Mouse (Mus musculus): ENCODE measurements around the gene Gm16253. TPM values are rescaled to one million over a fixed set of nuclear protein-coding genes. Genes with fewer than 3 reads are reported as not detected.

Gm16253 gene
- polyA plus RNA-seq, 1 experiment from 2014 or later: 1.3 TPM

GRCm38 (mm10) chr3:96617941-96618340, 41.2 kb downstream of the Gm16253 start:
- Histone ChIP-seq H3K27me3 (ENCODE audit: control insufficient read depth, insufficient read depth, low read length) (no peaks in the 10 kb centered on the region), H3K4me3 (ENCODE audit: low read length) (no peak overlapping the region), H3K9ac (ENCODE audit: low read length) (no peak overlapping the region), H3K36me3 (ENCODE audit: control insufficient read depth, insufficient read depth) (peaks cover 37% of the 10 kb centered on the region), H3K4me1 (ENCODE audit: control insufficient read depth, insufficient read depth, low read length) (no peaks in the 10 kb centered on the region), H3K27ac (ENCODE audit: low read length) (no peak overlapping the region), H3K4me2 (ENCODE audit: low read depth, low read length) (no peak overlapping the region), H3K9me3 (replicated peaks; ENCODE audit: control insufficient read depth, low read length) (no peaks in the 10 kb centered on the region)
- 86% methylated on average over 3 of the region's 3 CpGs for WGBS
- ATAC-seq (replicated peaks; ENCODE audit: extremely low read depth, insufficient read depth, low FRiP score): no peak

GRCm38 (mm10) chr3:96623201-96623600, 46.4 kb downstream of the Gm16253 start:
- no peak overlapping the region for H3K4me2 ChIP-seq (ENCODE audit: low read depth, low read length)
- ATAC-seq (replicated peaks; ENCODE audit: extremely low read depth, insufficient read depth, low FRiP score): no peak
- no peaks in the 10 kb centered on the region for H3K27me3 ChIP-seq (ENCODE audit: control insufficient read depth, insufficient read depth, low read length)
- peaks cover 30% of the 10 kb centered on the region for H3K36me3 ChIP-seq (ENCODE audit: control insufficient read depth, insufficient read depth)
- no peak overlapping the region for H3K9ac ChIP-seq (ENCODE audit: low read length)
- H3K27ac ChIP-seq (ENCODE audit: low read length): no peak overlapping the region
- H3K9me3 ChIP-seq (replicated peaks; ENCODE audit: control insufficient read depth, low read length): no peaks in the 10 kb centered on the region
- 87% methylated on average over 4 of the region's 4 CpGs for WGBS
- H3K4me3 ChIP-seq (ENCODE audit: low read length): no peak overlapping the region
- no peaks in the 10 kb centered on the region for H3K4me1 ChIP-seq (ENCODE audit: control insufficient read depth, insufficient read depth, low read length)

DNA sequence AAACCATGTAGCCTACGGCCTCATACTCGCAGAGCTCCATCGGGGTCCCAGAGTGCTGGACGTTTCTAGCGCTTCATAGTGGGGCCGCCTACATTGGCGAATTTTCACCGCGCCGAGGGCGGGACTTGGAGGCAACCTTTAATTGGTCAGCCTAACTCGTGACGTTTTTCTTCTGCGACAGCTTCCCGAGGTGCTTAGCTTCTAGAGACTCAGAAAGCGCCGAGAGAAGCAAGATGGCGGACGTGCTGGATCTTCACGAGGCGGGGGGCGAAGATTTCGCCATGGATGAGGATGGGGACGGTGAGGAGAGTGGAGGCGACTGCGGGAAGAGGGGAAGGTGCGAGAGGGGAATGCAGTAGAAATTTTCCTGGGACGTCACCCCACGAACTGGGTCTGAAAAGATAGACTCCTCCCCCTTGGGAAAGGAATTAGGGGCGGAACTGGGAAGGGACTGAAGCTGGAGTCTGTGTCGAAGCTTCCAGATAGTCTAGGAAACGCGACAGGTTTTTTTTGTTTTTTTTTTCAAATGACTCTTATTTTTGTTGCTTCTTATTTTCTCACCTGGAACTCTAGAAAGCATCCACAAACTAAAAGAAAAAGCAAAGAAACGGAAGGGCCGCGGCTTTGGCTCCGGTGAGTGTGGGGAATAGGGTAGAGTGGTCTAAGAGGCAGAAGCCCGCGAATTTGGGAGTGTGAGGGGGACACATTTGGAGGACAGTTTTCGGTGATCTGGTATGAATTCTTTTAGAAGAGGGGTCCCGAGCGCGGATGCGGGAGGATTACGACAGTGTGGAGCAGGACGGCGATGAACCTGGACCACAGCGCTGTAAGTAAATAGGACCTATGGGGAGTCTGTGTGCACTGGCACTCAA, 53.2 kb downstream of the Gm16253 start, which contains the start of gene Rbm8a:
Rbm8a (plus strand) TSS at position 205 of the 872 bp plus-strand sequence.
- peak within 1 kb of the TSS; percentile 83 for H3K9ac ChIP-seq (ENCODE audit: low read length)
- no peaks in the 10 kb centered on the region for H3K9me3 ChIP-seq (replicated peaks; ENCODE audit: control insufficient read depth, low read length)
- H3K4me1 ChIP-seq (ENCODE audit: control insufficient read depth, insufficient read depth, low read length): peaks cover 18% of the 10 kb centered on the region
- ATAC-seq (replicated peaks; ENCODE audit: extremely low read depth, insufficient read depth, low FRiP score): peak; percentile 90
- H3K27ac ChIP-seq (ENCODE audit: low read length): peak within 1 kb of the TSS; percentile 79
- H3K4me2 ChIP-seq (ENCODE audit: low read depth, low read length): peak within 1 kb of the TSS; percentile 85
- H3K4me3 ChIP-seq (ENCODE audit: low read length): peak within 1 kb of the TSS; percentile 62
- no peaks in the 10 kb centered on the region for H3K27me3 ChIP-seq (ENCODE audit: control insufficient read depth, insufficient read depth, low read length)
- under 1% methylated on average over 48 of the region's 48 CpGs for WGBS
- H3K36me3 ChIP-seq (ENCODE audit: control insufficient read depth, insufficient read depth): peaks cover 10% of the 10 kb centered on the region

Other genes with a start within 250 kb of the Gm16253 start
- gene BC107364, start 124.7 kb upstream of the Gm16253 start, polyA plus RNA-seq (2015; fragmentation: Nextera tagmentation; extraction: Ambion mirVana): 1.3 and 1.5 TPM in 2 replicates
- gene Hfe2, start 51.8 kb upstream of the Gm16253 start, polyA plus RNA-seq (2015; fragmentation: Nextera tagmentation; extraction: Ambion mirVana): 8.5 and 10.9 TPM in 2 replicates
- 209 and 226 TPM in 2 replicates for gene Txnip, start 19.0 kb upstream of the Gm16253 start, polyA plus RNA-seq (2015; fragmentation: Nextera tagmentation; extraction: Ambion mirVana)
- gene Polr3gl, start 17.2 kb downstream of the Gm16253 start, polyA plus RNA-seq (2015; fragmentation: Nextera tagmentation; extraction: Ambion mirVana): 33.4 and 36.4 TPM in 2 replicates
- 6.9 and 7.2 TPM in 2 replicates for gene Ankrd34a, start 19.7 kb downstream of the Gm16253 start, polyA plus RNA-seq (2015; fragmentation: Nextera tagmentation; extraction: Ambion mirVana)
- 4.3 and 4.5 TPM in 2 replicates for gene Lix1l, start 24.2 kb downstream of the Gm16253 start, polyA plus RNA-seq (2015; fragmentation: Nextera tagmentation; extraction: Ambion mirVana)
- gene Rbm8a, start 52.9 kb downstream of the Gm16253 start, polyA plus RNA-seq (2015; fragmentation: Nextera tagmentation; extraction: Ambion mirVana): 83.8 and 86.4 TPM in 2 replicates
- 44.2 and 44.7 TPM in 2 replicates for gene Pex11b, start 58.4 kb downstream of the Gm16253 start, polyA plus RNA-seq (2015; fragmentation: Nextera tagmentation; extraction: Ambion mirVana)
- 0.14 and 0.19 TPM in 2 replicates for gene Gm42957, start 58.5 kb downstream of the Gm16253 start, polyA plus RNA-seq (2015; fragmentation: Nextera tagmentation; extraction: Ambion mirVana)
- gene Itga10, start 68.6 kb downstream of the Gm16253 start, polyA plus RNA-seq (2015; fragmentation: Nextera tagmentation; extraction: Ambion mirVana): 0.83 and 1.1 TPM in 2 replicates
- 0.45 and 0.60 TPM in 2 replicates for gene Ankrd35, start 93.1 kb downstream of the Gm16253 start, polyA plus RNA-seq (2015; fragmentation: Nextera tagmentation; extraction: Ambion mirVana)
- 33.6 and 37.5 TPM in 2 replicates for gene Pias3, start 119.4 kb downstream of the Gm16253 start, polyA plus RNA-seq (2015; fragmentation: Nextera tagmentation; extraction: Ambion mirVana)
- 6.2 and 8.8 TPM in 2 replicates for gene Nudt17, start 131.6 kb downstream of the Gm16253 start, polyA plus RNA-seq (2015; fragmentation: Nextera tagmentation; extraction: Ambion mirVana)
- 28.1 and 31.0 TPM in 2 replicates for gene Polr3c, start 150.6 kb downstream of the Gm16253 start, polyA plus RNA-seq (2015; fragmentation: Nextera tagmentation; extraction: Ambion mirVana)
- 36.9 and 39.7 TPM in 2 replicates for gene Rnf115, start 150.7 kb downstream of the Gm16253 start, polyA plus RNA-seq (2015; fragmentation: Nextera tagmentation; extraction: Ambion mirVana)